21 mouse cellular contexts compared by ENCODE assay signal in genomic region chr4:106993053-106993452, GRCm38 (mm10).
"Had no signal": no experiment of that assay in that cellular context is flagged by ENCODE, and none has a peak within 500 bp of the region (broad histone marks: within the 10 kb centered on the region; RNA-seq: fewer than 3 reads in every experiment).

No protein-coding gene starts in this region.

- H3K27me3 ChIP-seq: intestine, embryonic 15.5 days; limb, embryonic 15.5 days; neural tube, embryonic 12.5 days; stomach, embryonic 15.5 days had no signal

- DNase-seq: kidney, adult 11 months; kidney, adult 9 months; kidney, postnatal 25 days; layer of hippocampus, adult 9-11 months; liver, postnatal 0 days; lung, embryonic 14.5 days; retina, postnatal 1 day; right cerebral cortex, postnatal 25 days; spleen, adult 18-20 months; thymus, postnatal 25 days had no signal

- H3K4me2 ChIP-seq: intestine, embryonic 15.5 days; limb, embryonic 15.5 days; liver, embryonic 11.5 days; lung, embryonic 14.5 days; midbrain, embryonic 11.5 days; neural tube, embryonic 12.5 days; stomach, embryonic 15.5 days had no signal

- ATAC-seq: intestine, embryonic 15.5 days; liver, postnatal 0 days; lung, postnatal 0 days; midbrain, embryonic 16.5 days had no signal

- H3K27ac ChIP-seq: intestine, embryonic 15.5 days; layer of hippocampus, adult 2 months; liver, embryonic 14.5 days; macrophage; neural tube, embryonic 12.5 days; stomach, embryonic 15.5 days had no signal

- H3K9ac ChIP-seq: intestine, embryonic 15.5 days; limb, embryonic 15.5 days; liver, embryonic 14.5 days; liver, postnatal 0 days; lung, embryonic 14.5 days; neural tube, embryonic 12.5 days; stomach, embryonic 15.5 days had no signal

- H3K4me3 ChIP-seq: intestine, embryonic 15.5 days; layer of hippocampus, adult 2 months; limb, embryonic 15.5 days; neural tube, embryonic 12.5 days; stomach, embryonic 15.5 days had no signal

- H3K36me3 ChIP-seq: intestine, embryonic 15.5 days; limb, embryonic 15.5 days; neural tube, embryonic 12.5 days; stomach, embryonic 15.5 days had no signal

- H3K9me3 ChIP-seq: intestine, embryonic 15.5 days; limb, embryonic 15.5 days; neural tube, embryonic 12.5 days; stomach, embryonic 15.5 days had no signal
